Mouse (Mus musculus): ENCODE data around the gene Bnipl. TPM values are rescaled to one million over a fixed set of nuclear protein-coding genes. Genes with fewer than 3 reads are reported as not detected.
"Not testable (repeated sequence)": the region's sequence is repeated elsewhere in the genome, so short reads cannot be mapped to it uniquely, and the experiment has no call there.

The Bnipl gene
- polyA plus RNA-seq, 1 experiment from 2014 or later: 0.22 TPM

GRCm38 (mm10) chr3:95217255-95218134 is 33.5 kb downstream of the Bnipl start, which contains the start of gene Gabpb2:
Gabpb2 (minus strand) TSS chr3:95217916.
- H3K9ac ChIP-seq: peak within 1 kb of the TSS; percentile 79

DNA sequence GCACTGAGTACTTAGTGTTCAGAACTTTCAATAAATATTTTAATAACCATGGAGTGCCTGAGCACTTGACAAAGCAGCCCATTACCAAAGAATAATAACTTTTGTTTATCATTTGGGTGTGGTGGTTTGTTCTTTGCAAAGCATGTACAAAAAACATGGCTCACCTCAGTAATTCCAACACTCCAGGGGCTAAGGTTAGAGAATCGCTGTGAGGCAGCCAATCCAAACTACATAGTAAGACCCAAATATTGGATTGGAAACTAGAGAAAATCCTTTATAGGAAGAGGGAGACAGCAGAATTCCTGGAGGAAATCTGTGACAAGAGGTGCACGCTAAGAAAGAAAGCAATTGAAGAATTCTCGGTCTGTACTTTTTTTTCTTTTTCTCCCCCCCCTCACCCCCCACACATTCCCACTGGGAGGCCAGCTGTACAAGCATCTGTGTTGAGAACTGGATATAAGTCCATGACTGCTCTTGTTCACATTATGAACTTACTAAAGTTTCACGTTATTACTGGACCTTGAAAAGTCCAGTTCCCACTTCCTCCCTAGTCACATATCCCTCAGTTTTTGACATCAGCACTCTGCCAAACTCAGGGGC is 34.2 kb downstream of the Bnipl start:
- WGBS: 17% methylated on average over 4 of the region's 4 CpGs
- Histone ChIP-seq H3K9ac (peak overlapping the region; percentile 79), H3K27me3 (replicated peaks) (no peaks in the 10 kb centered on the region), H3K36me3 (replicated peaks) (peaks cover 33% of the 10 kb centered on the region), H3K27ac (peak overlapping the region; percentile 94), H3K4me3 (peak overlapping the region; percentile 68), H3K4me1 (peaks cover 23% of the 10 kb centered on the region), H3K4me2 (peak overlapping the region; percentile 61), H3K9me3 (no peaks in the 10 kb centered on the region)
- ATAC-seq (replicated peaks): no peak

More at GRCm38 (mm10) chr3:95217255-95218134, 33.5 kb downstream of the Bnipl start, which contains the start of gene Gabpb2:
- no peaks in the 10 kb centered on the region for H3K9me3 ChIP-seq
- WGBS: under 1% methylated on average over 55 of the region's 56 CpGs
- peaks cover 33% of the 10 kb centered on the region for H3K36me3 ChIP-seq (replicated peaks)
- H3K27ac ChIP-seq: peak within 1 kb of the TSS; percentile 94
- ATAC-seq (replicated peaks): peak; percentile 90
- peak within 1 kb of the TSS; percentile 68 for H3K4me3 ChIP-seq
- peaks cover 23% of the 10 kb centered on the region for H3K4me1 ChIP-seq
- H3K4me2 ChIP-seq: peak within 1 kb of the TSS; percentile 61
- H3K27me3 ChIP-seq (replicated peaks): no peaks in the 10 kb centered on the region

- Histone ChIP-seq H3K27me3 (replicated peaks) (no peaks in the 10 kb centered on the region), H3K4me2 (no peak overlapping the region), H3K9me3 (no peaks in the 10 kb centered on the region), H3K9ac (no peak overlapping the region), H3K27ac (no peak overlapping the region), H3K4me3 (no peak overlapping the region), H3K4me1 (peaks cover 19% of the 10 kb centered on the region), H3K36me3 (replicated peaks) (peaks cover 11% of the 10 kb centered on the region; the same call in 1 of the 2 replicates)
- no peak for ATAC-seq (replicated peaks)
- WGBS: 100% methylated on average over 1 of the region's 1 CpGs
Observed at GRCm38 (mm10) chr3:95213609-95213975, 37.4 kb downstream of the Bnipl start.

DNA sequence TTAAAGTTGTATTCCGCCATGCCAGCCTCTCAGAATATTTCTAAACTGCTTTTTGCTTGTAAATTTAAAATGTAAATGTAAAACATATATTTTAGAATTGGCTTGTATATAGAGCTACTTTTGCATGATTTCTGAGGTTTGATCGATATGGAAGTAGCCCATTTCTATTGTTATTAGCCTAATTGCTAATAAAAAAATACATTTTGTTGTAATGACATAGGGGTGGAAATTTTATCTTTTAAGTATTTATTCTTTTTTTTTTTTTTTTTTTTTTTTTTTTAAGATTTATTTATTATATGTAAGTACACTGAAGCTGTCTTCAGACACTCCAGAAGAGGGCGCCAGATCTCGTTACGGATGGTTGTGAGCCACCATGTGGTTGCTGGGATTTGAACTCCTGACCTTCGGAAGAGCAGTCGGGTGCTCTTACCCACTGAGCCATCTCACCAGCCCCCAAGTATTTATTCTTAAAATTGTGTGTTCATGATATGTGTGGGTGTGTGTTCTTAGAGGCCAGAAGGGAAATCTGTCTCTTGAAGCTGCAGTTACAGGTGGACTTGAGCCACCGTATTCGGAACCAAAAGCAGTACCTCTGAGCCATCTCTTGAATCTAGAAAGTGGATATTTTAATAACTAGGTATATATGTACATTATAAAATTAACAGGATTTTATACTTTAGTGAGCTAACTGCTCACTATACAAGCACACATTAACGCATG is 37.9 kb downstream of the Bnipl start:
- 81% methylated on average over 10 of the region's 10 CpGs for WGBS
- not testable (repeated sequence) for ATAC-seq (replicated peaks)

DNA sequence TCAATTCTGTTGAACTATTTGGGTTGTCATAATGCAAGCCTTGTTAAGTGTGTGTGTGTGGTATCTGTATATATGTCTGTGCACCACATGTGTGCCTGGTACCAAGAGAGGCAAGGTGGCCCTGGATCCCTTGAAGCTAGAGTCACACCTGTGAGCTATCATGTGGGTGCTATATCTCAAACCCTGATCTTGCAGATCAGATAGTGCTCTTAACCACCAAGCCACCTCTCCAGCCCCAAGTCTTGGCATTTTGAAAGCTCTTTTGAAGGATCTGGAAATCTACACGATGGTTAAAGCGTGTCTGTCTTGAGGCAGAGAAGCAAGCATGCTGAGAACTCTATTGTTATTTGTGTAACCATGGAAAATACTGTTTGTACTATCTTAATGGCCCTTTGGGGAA is 40.4 kb downstream of the Bnipl start:
- H3K4me1 ChIP-seq: no peaks in the 10 kb centered on the region
- H3K27ac ChIP-seq: no peak overlapping the region
- H3K4me2 ChIP-seq: no peak overlapping the region
- no peak for ATAC-seq (replicated peaks)
- H3K9ac ChIP-seq: no peak overlapping the region
- WGBS: 44% methylated on average over 2 of the region's 2 CpGs
- H3K36me3 ChIP-seq (replicated peaks): peaks cover 8% of the 10 kb centered on the region; the same call in 1 of the 2 replicates
- H3K4me3 ChIP-seq: no peak overlapping the region
- H3K9me3 ChIP-seq: no peaks in the 10 kb centered on the region
- no peaks in the 10 kb centered on the region for H3K27me3 ChIP-seq (replicated peaks)

More for the DNA sequence above, 37.9 kb downstream of the Bnipl start:
- not testable (repeated sequence) for H3K27me3 ChIP-seq (replicated peaks); H3K4me2 ChIP-seq; H3K9ac ChIP-seq; H3K9me3 ChIP-seq; H3K4me3 ChIP-seq; H3K27ac ChIP-seq; H3K36me3 ChIP-seq (replicated peaks)
- H3K4me1 ChIP-seq: peaks cover 14% of the 10 kb centered on the region

GRCm38 (mm10) chr3:95208286-95208685 is 42.7 kb downstream of the Bnipl start:
- ATAC-seq (replicated peaks): no peak
- WGBS: 82% methylated on average over 4 of the region's 4 CpGs
- no peaks in the 10 kb centered on the region for H3K9me3 ChIP-seq
- H3K36me3 ChIP-seq (replicated peaks): peaks cover 5% of the 10 kb centered on the region; the same call in 1 of the 2 replicates
- no peak overlapping the region for H3K4me3 ChIP-seq
- H3K27me3 ChIP-seq (replicated peaks): no peaks in the 10 kb centered on the region
- no peaks in the 10 kb centered on the region for H3K4me1 ChIP-seq
- H3K9ac ChIP-seq: no peak overlapping the region
- no peak overlapping the region for H3K4me2 ChIP-seq
- H3K27ac ChIP-seq: no peak overlapping the region

GRCm38 (mm10) chr3:95203880-95204279 is 47.1 kb downstream of the Bnipl start:
- H3K27me3 ChIP-seq (replicated peaks): no peaks in the 10 kb centered on the region
- no peak overlapping the region for H3K9ac ChIP-seq
- H3K4me1 ChIP-seq: no peaks in the 10 kb centered on the region
- no peak overlapping the region for H3K4me2 ChIP-seq
- WGBS: 89% methylated on average over 6 of the region's 6 CpGs
- ATAC-seq (replicated peaks): no peak
- H3K4me3 ChIP-seq: no peak overlapping the region
- H3K27ac ChIP-seq: no peak overlapping the region
- peaks cover 24% of the 10 kb centered on the region for H3K36me3 ChIP-seq (replicated peaks)
- H3K9me3 ChIP-seq: no peaks in the 10 kb centered on the region

DNA sequence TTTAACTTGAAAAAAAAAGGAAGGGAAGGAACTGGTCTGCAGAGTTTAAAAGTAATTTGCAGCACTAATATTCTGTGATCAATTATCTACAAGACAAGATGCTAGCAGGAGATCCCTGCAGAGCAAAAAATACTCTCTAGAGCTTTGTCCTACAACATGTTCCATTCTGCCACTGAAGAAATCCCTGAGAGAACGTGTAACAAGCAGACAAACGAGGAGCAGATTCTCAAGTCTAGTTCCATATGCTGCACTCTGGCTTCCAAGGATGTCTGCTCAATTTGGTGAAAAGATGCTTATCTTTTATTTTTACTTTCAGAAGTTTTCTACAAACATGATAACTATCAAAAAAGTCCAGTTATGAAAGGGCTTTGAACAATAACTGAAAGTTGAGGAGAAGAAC is 50.4 kb downstream of the Bnipl start:
- Histone ChIP-seq H3K36me3 (replicated peaks) (peaks cover 28% of the 10 kb centered on the region), H3K9me3 (no peaks in the 10 kb centered on the region), H3K9ac (no peak overlapping the region), H3K4me1 (no peaks in the 10 kb centered on the region), H3K27me3 (replicated peaks) (no peaks in the 10 kb centered on the region), H3K4me3 (no peak overlapping the region), H3K27ac (no peak overlapping the region), H3K4me2 (no peak overlapping the region)
- no peak for ATAC-seq (replicated peaks)
- WGBS: 68% methylated on average over 2 of the region's 2 CpGs

GRCm38 (mm10) chr3:95200132-95200531 is 50.9 kb downstream of the Bnipl start:
- H3K4me3 ChIP-seq: no peak overlapping the region
- H3K36me3 ChIP-seq (replicated peaks): peaks cover 28% of the 10 kb centered on the region
- no peak for ATAC-seq (replicated peaks)
- no peaks in the 10 kb centered on the region for H3K4me1 ChIP-seq
- 69% methylated on average over 7 of the region's 7 CpGs for WGBS
- H3K27me3 ChIP-seq (replicated peaks): no peaks in the 10 kb centered on the region
- H3K4me2 ChIP-seq: no peak overlapping the region
- no peak overlapping the region for H3K9ac ChIP-seq
- H3K27ac ChIP-seq: no peak overlapping the region
- no peaks in the 10 kb centered on the region for H3K9me3 ChIP-seq

- 92% methylated on average over 1 of the region's 1 CpGs for WGBS
- Histone ChIP-seq H3K4me3 (no peak overlapping the region), H3K9me3 (no peaks in the 10 kb centered on the region), H3K9ac (no peak overlapping the region), H3K4me1 (no peaks in the 10 kb centered on the region), H3K36me3 (replicated peaks) (peaks cover 23% of the 10 kb centered on the region), H3K27me3 (replicated peaks) (no peaks in the 10 kb centered on the region), H3K4me2 (no peak overlapping the region), H3K27ac (no peak overlapping the region)
- ATAC-seq (replicated peaks): no peak
Observed at GRCm38 (mm10) chr3:95199101-95199500, 51.9 kb downstream of the Bnipl start.

DNA sequence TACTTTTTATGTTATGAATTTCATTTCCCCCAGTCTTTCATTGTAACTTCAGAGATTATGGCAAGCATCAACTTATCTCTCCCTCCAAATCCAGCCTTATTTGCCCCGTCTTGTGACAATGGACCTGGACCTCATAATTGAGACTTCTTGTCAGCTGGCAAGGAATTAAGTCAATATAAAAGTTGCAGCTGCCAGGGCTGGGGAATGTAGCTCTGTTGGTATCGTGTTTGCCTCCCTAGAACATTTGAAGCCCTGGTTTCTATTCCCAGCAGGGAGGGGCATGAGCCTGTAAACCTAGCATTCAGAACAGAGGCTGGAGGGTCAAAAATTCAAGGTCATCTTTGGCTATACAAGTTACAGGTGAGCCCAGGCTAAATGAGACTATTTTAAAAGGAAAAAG is 55.2 kb downstream of the Bnipl start:
- Histone ChIP-seq H3K4me2 (no peak overlapping the region), H3K4me1 (no peaks in the 10 kb centered on the region), H3K27ac (no peak overlapping the region), H3K27me3 (replicated peaks) (no peaks in the 10 kb centered on the region), H3K9me3 (no peaks in the 10 kb centered on the region), H3K4me3 (no peak overlapping the region), H3K36me3 (replicated peaks) (peaks cover 9% of the 10 kb centered on the region), H3K9ac (no peak overlapping the region)
- WGBS: 89% methylated on average over 2 of the region's 2 CpGs
- no peak for ATAC-seq (replicated peaks)

- peaks cover 6% of the 10 kb centered on the region for H3K36me3 ChIP-seq (replicated peaks)
Observed at GRCm38 (mm10) chr3:95194721-95195135, 56.3 kb downstream of the Bnipl start.

More at GRCm38 (mm10) chr3:95194721-95195135, 56.3 kb downstream of the Bnipl start:
- no peak for ATAC-seq (replicated peaks)
- Histone ChIP-seq H3K4me3 (no peak overlapping the region), H3K27ac (no peak overlapping the region), H3K9me3 (no peaks in the 10 kb centered on the region), H3K4me1 (no peaks in the 10 kb centered on the region), H3K27me3 (replicated peaks) (no peaks in the 10 kb centered on the region), H3K4me2 (no peak overlapping the region), H3K9ac (no peak overlapping the region)
- 78% methylated on average over 6 of the region's 6 CpGs for WGBS
